Mouse (Mus musculus): ENCODE results near the gene Tmigd1. TPM values are rescaled to one million over a fixed set of nuclear protein-coding genes. Genes with fewer than 3 reads are reported as not detected.
A peak's percentile ranks its signal among the peaks of the same experiment; 100 is the strongest.
"Not testable (repeated sequence)": the region's sequence is repeated elsewhere in the genome, so short reads cannot be mapped to it uniquely, and the experiment has no call there.

The Tmigd1 gene
- polyA plus RNA-seq, 1 experiment from 2014 or later, result not detected

- peaks cover 11% of the 10 kb centered on the region; the same call in 1 of the 2 replicates for H3K4me1 ChIP-seq (replicated peaks; ENCODE audit: control insufficient read depth, insufficient read depth, low read length)
- H3K36me3 ChIP-seq (replicated peaks; ENCODE audit: control insufficient read depth, insufficient read depth), result no peaks in the 10 kb centered on the region
- no peaks in the 10 kb centered on the region for H3K9me3 ChIP-seq (ENCODE audit: control insufficient read depth, low read length)
- 71% methylated on average over 7 of the region's 7 CpGs for WGBS
- no peak overlapping the region for H3K4me2 ChIP-seq (replicated peaks)
- H3K9ac ChIP-seq, result no peak overlapping the region
- H3K27me3 ChIP-seq (ENCODE audit: control insufficient read depth, insufficient read depth, low read length), result no peaks in the 10 kb centered on the region
- H3K27ac ChIP-seq, result no peak overlapping the region
- DNase-seq (ENCODE audit: low spot score), result no peak
- ATAC-seq (ENCODE audit: low FRiP score), result no peak
- no peak overlapping the region for H3K4me3 ChIP-seq (replicated peaks; ENCODE audit: low read length)
Observed at GRCm38 (mm10) chr11:76914366-76914765, 12.4 kb downstream of the Tmigd1 start.

- no peaks in the 10 kb centered on the region for H3K36me3 ChIP-seq (replicated peaks; ENCODE audit: control insufficient read depth, insufficient read depth)
- H3K27ac ChIP-seq, result no peak overlapping the region
- DNase-seq (ENCODE audit: low spot score), result no peak
- 0 out of 2 replicates have a peak, but pooled peaks cover 8% of the 10 kb centered on the region for H3K4me1 ChIP-seq (replicated peaks; ENCODE audit: control insufficient read depth, insufficient read depth, low read length)
- H3K4me3 ChIP-seq (replicated peaks; ENCODE audit: low read length), result no peak overlapping the region
- H3K9ac ChIP-seq, result no peak overlapping the region
- ATAC-seq (ENCODE audit: low FRiP score), result no peak
- no peaks in the 10 kb centered on the region for H3K9me3 ChIP-seq (ENCODE audit: control insufficient read depth, low read length)
- H3K4me2 ChIP-seq (replicated peaks), result no peak overlapping the region
- WGBS, result 47% methylated on average over 13 of the region's 13 CpGs
- no peaks in the 10 kb centered on the region; the same call in 1 of the 2 replicates for H3K27me3 ChIP-seq (ENCODE audit: control insufficient read depth, insufficient read depth, low read length)
Observed at GRCm38 (mm10) chr11:76916539-76917229, 14.7 kb downstream of the Tmigd1 start.

GRCm38 (mm10) chr11:76917230-76917548 is 15.2 kb downstream of the Tmigd1 start:
- ATAC-seq (ENCODE audit: low FRiP score) (no peak), DNase-seq (ENCODE audit: low spot score) (no peak)
- H3K4me2 ChIP-seq (replicated peaks), result no peak overlapping the region
- 61% methylated on average over 3 of the region's 3 CpGs for WGBS
- no peaks in the 10 kb centered on the region; the same call in 1 of the 2 replicates for H3K27me3 ChIP-seq (ENCODE audit: control insufficient read depth, insufficient read depth, low read length)
- 0 out of 2 replicates have a peak, but pooled peaks cover 3% of the 10 kb centered on the region for H3K4me1 ChIP-seq (replicated peaks; ENCODE audit: control insufficient read depth, insufficient read depth, low read length)
- no peak overlapping the region for H3K27ac ChIP-seq
- no peaks in the 10 kb centered on the region for H3K9me3 ChIP-seq (ENCODE audit: control insufficient read depth, low read length)
- no peak overlapping the region for H3K9ac ChIP-seq
- no peaks in the 10 kb centered on the region for H3K36me3 ChIP-seq (replicated peaks; ENCODE audit: control insufficient read depth, insufficient read depth)
- no peak overlapping the region for H3K4me3 ChIP-seq (replicated peaks; ENCODE audit: low read length)

DNA sequence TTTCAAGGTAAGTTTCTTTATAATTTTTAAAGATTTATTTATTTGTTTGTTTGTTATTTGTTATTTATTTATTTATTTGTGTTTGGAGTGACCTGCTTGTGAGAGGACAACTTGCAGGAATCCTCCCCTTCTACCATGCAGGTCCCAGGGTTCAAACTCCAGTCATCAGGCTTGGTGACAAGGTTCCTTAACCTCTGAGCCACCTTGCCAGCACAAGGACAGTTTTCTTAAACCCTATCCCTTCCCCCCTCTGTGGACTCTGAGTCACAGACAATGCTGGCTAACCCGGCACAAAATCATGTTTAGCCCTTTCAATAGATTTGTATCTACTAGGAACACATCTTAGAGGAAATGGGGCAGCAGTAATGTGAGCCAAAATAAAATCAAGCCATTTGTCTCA is 18.6 kb downstream of the Tmigd1 start:
- Histone ChIP-seq H3K4me1 (replicated peaks; ENCODE audit: control insufficient read depth, insufficient read depth, low read length) (no peaks in the 10 kb centered on the region), H3K27ac (no peak overlapping the region), H3K27me3 (ENCODE audit: control insufficient read depth, insufficient read depth, low read length) (no peaks in the 10 kb centered on the region; the same call in 1 of the 2 replicates), H3K4me3 (replicated peaks; ENCODE audit: low read length) (no peak overlapping the region), H3K9me3 (ENCODE audit: control insufficient read depth, low read length) (no peaks in the 10 kb centered on the region), H3K9ac (no peak overlapping the region), H3K4me2 (replicated peaks) (no peak overlapping the region), H3K36me3 (replicated peaks; ENCODE audit: control insufficient read depth, insufficient read depth) (no peaks in the 10 kb centered on the region)
- DNase-seq (ENCODE audit: low spot score), result no peak
- WGBS, result 41% methylated on average over 1 of the region's 1 CpGs
- no peak for ATAC-seq (ENCODE audit: low FRiP score)

DNA sequence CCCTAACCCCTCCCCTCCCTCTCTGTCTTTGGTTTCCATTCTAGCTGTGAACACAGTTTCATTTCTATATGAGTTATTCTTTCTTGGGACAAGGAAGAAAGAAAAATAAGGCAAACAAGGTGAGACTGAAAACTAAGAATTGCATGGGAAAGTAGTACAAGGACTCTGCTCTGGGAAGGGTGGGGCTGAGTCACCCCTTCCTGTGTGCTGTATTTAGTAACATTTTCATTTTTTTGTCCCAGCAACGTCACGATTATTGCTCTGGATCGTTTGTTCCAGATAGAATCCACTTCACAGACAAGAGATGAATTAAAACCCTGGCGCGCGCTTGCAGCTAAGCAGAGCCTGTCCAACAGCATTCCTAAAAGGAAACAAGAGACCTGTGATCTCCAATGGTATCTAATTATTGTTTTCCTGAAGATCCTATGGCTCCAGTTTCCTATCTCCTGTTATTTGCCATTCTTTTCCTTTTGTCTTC is 22.8 kb downstream of the Tmigd1 start, which contains the start of gene Blmh:
TSS of gene Blmh (plus strand) at position 51 of the 478 bp plus-strand sequence.
- Histone ChIP-seq H3K4me1 (replicated peaks; ENCODE audit: control insufficient read depth, insufficient read depth, low read length) (no peaks in the 10 kb centered on the region), H3K27ac (no peak within 1 kb of the TSS), H3K27me3 (ENCODE audit: control insufficient read depth, insufficient read depth, low read length) (no peaks in the 10 kb centered on the region; the same call in 1 of the 2 replicates), H3K9me3 (ENCODE audit: control insufficient read depth, low read length) (no peaks in the 10 kb centered on the region), H3K36me3 (replicated peaks; ENCODE audit: control insufficient read depth, insufficient read depth) (no peaks in the 10 kb centered on the region), H3K4me2 (replicated peaks) (no peak within 1 kb of the TSS), H3K4me3 (replicated peaks; ENCODE audit: low read length) (no peak within 1 kb of the TSS), H3K9ac (no peak within 1 kb of the TSS)
- 88% methylated on average over 6 of the region's 6 CpGs for WGBS
- ATAC-seq (ENCODE audit: low FRiP score) (no peak), DNase-seq (ENCODE audit: low spot score) (no peak)

DNA sequence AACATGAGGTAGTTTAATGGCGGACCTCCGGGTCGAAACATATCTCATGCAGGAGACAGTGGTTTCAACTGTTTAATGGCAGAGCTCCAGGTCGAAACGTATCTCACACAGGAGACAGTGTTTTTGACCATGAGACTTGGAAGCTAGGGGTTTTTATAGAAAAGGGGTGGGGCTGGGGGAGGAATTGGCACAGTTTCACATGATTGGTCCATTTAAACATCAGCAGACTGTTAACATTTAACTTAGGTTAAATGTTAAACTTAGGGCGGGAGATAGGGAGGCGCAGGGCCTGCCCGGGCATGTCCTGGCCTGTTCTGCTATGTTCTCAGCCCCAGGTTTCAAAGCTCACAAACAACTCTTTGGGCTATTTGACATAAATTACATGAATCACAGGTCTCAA is 26.6 kb downstream of the Tmigd1 start:
- H3K4me3 ChIP-seq (replicated peaks; ENCODE audit: low read length); H3K4me2 ChIP-seq (replicated peaks); H3K4me1 ChIP-seq (replicated peaks; ENCODE audit: control insufficient read depth, insufficient read depth, low read length); H3K9ac ChIP-seq; H3K27me3 ChIP-seq (ENCODE audit: control insufficient read depth, insufficient read depth, low read length); H3K36me3 ChIP-seq (replicated peaks; ENCODE audit: control insufficient read depth, insufficient read depth); DNase-seq (ENCODE audit: low spot score); H3K9me3 ChIP-seq (ENCODE audit: control insufficient read depth, low read length); ATAC-seq (ENCODE audit: low FRiP score); H3K27ac ChIP-seq: not testable (repeated sequence)
- 91% methylated on average over 8 of the region's 8 CpGs for WGBS

GRCm38 (mm10) chr11:76933209-76933608 is 31.2 kb downstream of the Tmigd1 start:
- Histone ChIP-seq H3K27ac (no peak overlapping the region), H3K9me3 (ENCODE audit: control insufficient read depth, low read length) (no peaks in the 10 kb centered on the region), H3K4me2 (replicated peaks) (no peak overlapping the region), H3K4me1 (replicated peaks; ENCODE audit: control insufficient read depth, insufficient read depth, low read length) (no peaks in the 10 kb centered on the region), H3K27me3 (ENCODE audit: control insufficient read depth, insufficient read depth, low read length) (no peaks in the 10 kb centered on the region), H3K9ac (no peak overlapping the region), H3K4me3 (replicated peaks; ENCODE audit: low read length) (no peak overlapping the region), H3K36me3 (replicated peaks; ENCODE audit: control insufficient read depth, insufficient read depth) (no peaks in the 10 kb centered on the region)
- 71% methylated on average over 3 of the region's 3 CpGs for WGBS
- ATAC-seq (ENCODE audit: low FRiP score) (no peak), DNase-seq (ENCODE audit: low spot score) (no peak)

DNA sequence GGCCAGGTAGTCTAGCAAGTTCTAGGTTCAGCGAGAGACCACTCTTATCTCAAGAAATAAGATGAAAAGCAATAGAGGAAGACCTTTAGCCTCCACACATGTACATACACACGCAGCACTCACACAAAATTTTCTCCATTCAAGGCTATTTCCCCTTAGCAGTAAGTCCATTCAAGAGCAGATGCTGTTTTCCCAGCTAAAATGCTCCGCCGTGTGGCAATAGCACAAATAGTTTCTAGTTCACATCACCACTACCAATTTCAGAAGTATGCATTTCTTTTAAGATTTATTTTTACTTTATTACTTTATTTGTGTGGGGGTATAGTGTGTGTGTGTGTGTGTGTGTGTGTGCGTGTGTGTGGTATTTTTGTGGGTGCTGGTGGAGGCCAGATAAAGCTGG is 34.6 kb downstream of the Tmigd1 start:
- no peak overlapping the region for H3K27ac ChIP-seq
- no peaks in the 10 kb centered on the region for H3K36me3 ChIP-seq (replicated peaks; ENCODE audit: control insufficient read depth, insufficient read depth)
- ATAC-seq (ENCODE audit: low FRiP score) (no peak), DNase-seq (ENCODE audit: low spot score) (no peak)
- H3K9me3 ChIP-seq (ENCODE audit: control insufficient read depth, low read length), result no peaks in the 10 kb centered on the region
- no peaks in the 10 kb centered on the region for H3K27me3 ChIP-seq (ENCODE audit: control insufficient read depth, insufficient read depth, low read length)
- no peak overlapping the region for H3K4me2 ChIP-seq (replicated peaks)
- no peak overlapping the region for H3K9ac ChIP-seq
- H3K4me3 ChIP-seq (replicated peaks; ENCODE audit: low read length), result no peak overlapping the region
- H3K4me1 ChIP-seq (replicated peaks; ENCODE audit: control insufficient read depth, insufficient read depth, low read length), result no peaks in the 10 kb centered on the region
- WGBS, result 81% methylated on average over 5 of the region's 5 CpGs

DNA sequence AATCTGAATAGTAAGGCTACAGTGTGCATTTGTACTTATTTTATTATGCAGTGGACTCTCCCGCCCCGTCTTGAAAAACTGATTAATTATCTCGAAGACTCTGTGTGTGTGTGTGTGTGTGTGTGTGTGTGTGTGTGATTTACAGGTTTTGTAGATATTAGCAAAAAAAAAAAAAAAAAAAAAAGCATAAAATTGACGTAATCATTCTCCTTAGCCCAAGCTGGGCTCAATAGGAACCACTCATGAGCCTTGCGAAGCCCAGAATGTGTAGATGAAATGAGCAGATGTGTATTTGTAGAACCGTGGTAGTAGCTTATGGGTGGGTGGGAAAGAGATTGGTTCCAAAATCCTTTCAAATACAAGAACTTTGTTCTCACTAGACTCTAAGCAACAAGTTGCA is 42.9 kb downstream of the Tmigd1 start:
- 71% methylated on average over 6 of the region's 6 CpGs for WGBS

More for the DNA sequence above, 42.9 kb downstream of the Tmigd1 start:
- H3K27me3 ChIP-seq (ENCODE audit: control insufficient read depth, insufficient read depth, low read length), result no peaks in the 10 kb centered on the region
- no peak for ATAC-seq (ENCODE audit: low FRiP score)
- peak overlapping the region; percentile 67 for H3K4me3 ChIP-seq (replicated peaks; ENCODE audit: low read length)
- H3K4me1 ChIP-seq (replicated peaks; ENCODE audit: control insufficient read depth, insufficient read depth, low read length), result peaks cover 17% of the 10 kb centered on the region
- no peaks in the 10 kb centered on the region for H3K9me3 ChIP-seq (ENCODE audit: control insufficient read depth, low read length)
- H3K36me3 ChIP-seq (replicated peaks; ENCODE audit: control insufficient read depth, insufficient read depth), result peaks cover 9% of the 10 kb centered on the region; the same call in 1 of the 2 replicates
- peak overlapping the region; percentile 62 for H3K4me2 ChIP-seq (replicated peaks)
- H3K9ac ChIP-seq, result peak overlapping the region; percentile 80
- H3K27ac ChIP-seq, result peak overlapping the region; percentile 70; the same call in 1 of the 2 replicates
- DNase-seq (ENCODE audit: low spot score), result peak; percentile 37
